Mouse (Mus musculus): Measurements from ENCODE around the gene Sp6. TPM values are rescaled to one million over a fixed set of nuclear protein-coding genes. Genes with fewer than 3 reads are reported as not detected.

Sp6 gene
- total and polyA plus RNA-seq, 3 experiments, result 10.1 to 65.5 (median 18.4) TPM

DNA sequence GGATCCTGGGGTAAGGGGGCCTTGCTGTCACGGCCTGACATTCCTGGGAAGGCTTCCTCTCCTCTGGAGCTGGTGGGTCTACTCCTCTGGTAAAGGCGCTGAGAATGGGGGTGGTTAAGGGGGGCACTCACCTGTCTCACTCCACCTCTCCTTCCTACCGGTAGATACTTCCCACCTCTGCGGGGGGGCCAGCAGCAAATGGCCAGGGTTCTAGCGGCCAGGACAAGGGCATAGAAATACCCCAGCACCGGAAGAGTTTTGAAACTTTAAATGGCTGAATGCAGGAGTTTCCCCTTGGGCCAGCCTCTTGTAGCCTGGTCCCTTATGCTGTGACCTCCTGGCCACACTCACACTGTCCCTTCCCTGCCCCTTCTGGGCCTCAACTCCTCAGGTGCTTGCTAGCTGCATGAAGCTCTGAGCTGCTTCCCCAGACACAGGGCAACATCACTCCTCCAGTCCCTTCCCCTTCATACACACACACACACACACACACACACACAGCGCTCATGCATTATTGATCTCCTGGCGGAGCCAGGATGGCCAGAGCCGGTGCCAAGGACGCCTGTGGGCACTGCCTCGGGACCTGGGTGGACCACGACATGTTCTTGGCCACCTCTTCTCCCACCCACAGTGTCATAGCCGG lies 37.9 kb downstream of the Sp6 start:
- 0 out of 2 replicates have a peak, but pooled peaks have one; percentile 0 for TF ChIP-seq NRF1 (IDR thresholded peaks at IDR 0.05; ENCODE audit: low read depth, low read length)
- no peak for TF ChIP-seq MAX (IDR thresholded peaks at IDR 0.05; ENCODE audit: low read length)
- TF ChIP-seq SIN3A (IDR thresholded peaks at IDR 0.05; ENCODE audit: low read length), result 0 out of 2 replicates have a peak, but pooled peaks have one; percentile 11
- TF ChIP-seq PAX5 (IDR thresholded peaks at IDR 0.05; ENCODE audit: low read length), result no peak
- DNase-seq (ENCODE audit: extremely low read depth), result no peak
- H3K4me1 ChIP-seq (ENCODE audit: control insufficient read depth in 1 of 2, insufficient read depth in 2 of 2), result peaks cover 14 to 29% of the 10 kb centered on the region in 2 experiments
- H3K9ac ChIP-seq (ENCODE audit: insufficient read depth, low read depth), result peak overlapping the region; percentile 81
- H3K27ac ChIP-seq (ENCODE audit: insufficient read depth, low read depth), result peak overlapping the region; percentile 40
- peak overlapping the region; percentile 74 to 95 (median 92) for H3K4me3 ChIP-seq (replicated peaks in 1 of 3; ENCODE audit: low read depth in 2 of 3, low read length in 2 of 3, poor library complexity in 1 of 3)
- H3K36me3 ChIP-seq (replicated peaks in 1 of 2; ENCODE audit: control insufficient read depth in 1 of 2, insufficient read depth in 1 of 2, low read length in 1 of 2), result peaks cover 52 to 63% of the 10 kb centered on the region in 2 experiments
- no peaks in the 10 kb centered on the region for H3K9me3 ChIP-seq (replicated peaks; ENCODE audit: low read length)
- dilution Hi-C loops (cut with MboI; ENCODE audit: extremely low pct_ligation_motif_present, extremely low pct_unique_long_range_greater_than_20kb, low sequenced_read_pairs) (no loop called here), in situ Hi-C loops (cut with MboI; ENCODE audit: low pct_ligation_motif_present, low pct_unique_long_range_greater_than_20kb, low sequenced_read_pairs) (no loop called here)
- H3K4me2 ChIP-seq (ENCODE audit: insufficient read depth, low read depth, poor library complexity, severe bottlenecking), result peak overlapping the region; percentile 92
- H3K27me3 ChIP-seq (replicated peaks), result no peaks in the 10 kb centered on the region
- H3K79me2 ChIP-seq (replicated peaks; ENCODE audit: control insufficient read depth, extremely low read depth, insufficient read depth, poor library complexity, severe bottlenecking), result peaks cover 15% of the 10 kb centered on the region

DNA sequence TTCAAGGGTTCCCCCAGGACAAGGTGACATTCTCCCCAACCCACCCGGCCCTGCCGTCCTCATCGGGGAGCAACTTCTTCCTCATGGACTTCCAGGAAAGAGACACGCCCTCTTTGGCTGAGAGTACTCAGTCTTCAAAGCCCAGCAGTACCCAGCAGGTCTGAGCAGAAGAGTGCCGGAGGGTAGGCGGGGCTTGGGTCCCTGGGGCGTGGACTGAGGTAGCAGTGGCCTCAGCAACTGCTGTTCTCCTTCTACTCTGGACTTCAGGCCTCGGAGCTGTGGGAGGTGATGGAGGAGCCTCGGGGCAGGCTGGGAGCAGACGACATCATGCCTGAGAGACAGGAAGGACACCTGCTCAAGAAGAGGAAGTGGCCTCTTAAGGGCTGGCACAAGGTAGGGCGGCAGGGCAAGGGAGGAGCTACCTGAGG lies 39.0 kb downstream of the Sp6 start:
- Histone ChIP-seq H3K9me3 (replicated peaks; ENCODE audit: low read length) (no peaks in the 10 kb centered on the region), H3K27ac (ENCODE audit: insufficient read depth, low read depth) (no peak overlapping the region), H3K4me1 (ENCODE audit: control insufficient read depth in 1 of 2, insufficient read depth in 2 of 2) (peaks cover 14 to 29% of the 10 kb centered on the region in 2 experiments), H3K79me2 (replicated peaks; ENCODE audit: control insufficient read depth, extremely low read depth, insufficient read depth, poor library complexity, severe bottlenecking) (peaks cover 15% of the 10 kb centered on the region), H3K4me3 (replicated peaks in 1 of 3; ENCODE audit: low read depth in 2 of 3, low read length in 2 of 3, poor library complexity in 1 of 3) (peak overlapping the region; percentile 74 to 95 (median 92)), H3K27me3 (replicated peaks) (no peaks in the 10 kb centered on the region), H3K36me3 (replicated peaks in 1 of 2; ENCODE audit: control insufficient read depth in 1 of 2, insufficient read depth in 1 of 2, low read length in 1 of 2) (peaks cover 55 to 64% of the 10 kb centered on the region in 2 experiments), H3K4me2 (ENCODE audit: insufficient read depth, low read depth, poor library complexity, severe bottlenecking) (peak overlapping the region; percentile 92), H3K9ac (ENCODE audit: insufficient read depth, low read depth) (peak overlapping the region; percentile 81; the same call in 1 of the 2 replicates)
- peak; percentile 79 for DNase-seq (ENCODE audit: extremely low read depth)
- dilution Hi-C loops (cut with MboI; ENCODE audit: extremely low pct_ligation_motif_present, extremely low pct_unique_long_range_greater_than_20kb, low sequenced_read_pairs), result no loop called here
- in situ Hi-C loops (cut with MboI; ENCODE audit: low pct_ligation_motif_present, low pct_unique_long_range_greater_than_20kb, low sequenced_read_pairs), result no loop called here
- TF ChIP-seq TCF12 (IDR thresholded peaks at IDR 0.05; ENCODE audit: low read depth, low read length) (peak; percentile 51; the same call in 1 of the 2 replicates), E2F4 (IDR thresholded peaks at IDR 0.05; ENCODE audit: insufficient replicate concordance, low read depth, low read length) (no peak), MYC (IDR thresholded peaks at IDR 0.05; ENCODE audit: low read depth, low read length) (no peak; the same call in 1 of the 2 replicates), NRF1 (IDR thresholded peaks at IDR 0.05; ENCODE audit: low read depth, low read length) (no peak), ZC3H11A (IDR thresholded peaks at IDR 0.05; ENCODE audit: low read depth, low read length) (no peak), ZNF384 (IDR thresholded peaks at IDR 0.05; ENCODE audit: low read depth, low read length) (no peak), JUN (IDR thresholded peaks at IDR 0.05; ENCODE audit: insufficient read depth, low read depth, low read length) (no peak), MAFK (IDR thresholded peaks at IDR 0.05; ENCODE audit: insufficient replicate concordance, low read length) (no peak), BHLHE40 (IDR thresholded peaks at IDR 0.05; ENCODE audit: low read depth, low read length) (no peak), CTCF (conservative IDR thresholded peaks at IDR 0.05 in 1 of 2, IDR thresholded peaks at IDR 0.05 in 1 of 2; ENCODE audit: low read depth in 2 of 2, low read length in 2 of 2) (no peak), MEF2A (IDR thresholded peaks at IDR 0.05; ENCODE audit: borderline replicate concordance, low read depth, low read length) (no peak), CHD1 (IDR thresholded peaks at IDR 0.05; ENCODE audit: low read depth, low read length) (no peak), RAD21 (IDR thresholded peaks at IDR 0.05; ENCODE audit: low read depth, low read length) (no peak), MAZ (IDR thresholded peaks at IDR 0.05; ENCODE audit: low read depth, low read length) (no peak), IRF4 (IDR thresholded peaks at IDR 0.05; ENCODE audit: low read depth, low read length) (no peak), SMC3 (IDR thresholded peaks at IDR 0.05; ENCODE audit: low read depth, low read length) (no peak), POLR2AphosphoS2 (IDR thresholded peaks at IDR 0.05; ENCODE audit: low read depth, low read length) (no peak), ZKSCAN1 (IDR thresholded peaks at IDR 0.05; ENCODE audit: borderline replicate concordance, low read depth, low read length) (no peak), ELF1 (IDR thresholded peaks at IDR 0.05; ENCODE audit: low read depth, low read length) (peak; percentile 59), PAX5 (IDR thresholded peaks at IDR 0.05; ENCODE audit: low read length) (no peak), JUND (conservative IDR thresholded peaks at IDR 0.05; ENCODE audit: low read depth, low read length) (no peak), RCOR1 (conservative IDR thresholded peaks at IDR 0.05; ENCODE audit: low read depth, low read length) (no peak), NELFE (IDR thresholded peaks at IDR 0.05; ENCODE audit: low read depth, low read length) (peak; percentile 35; the same call in 1 of the 2 replicates), USF2 (conservative IDR thresholded peaks at IDR 0.05; ENCODE audit: low read depth, low read length) (no peak), POLR2A (IDR thresholded peaks at IDR 0.05; ENCODE audit: low read depth, low read length) (peak; percentile 56; the same call in 1 of the 2 replicates), HCFC1 (IDR thresholded peaks at IDR 0.05; ENCODE audit: low read depth, low read length) (0 out of 2 replicates have a peak, but pooled peaks have one; percentile 36), KAT2A (IDR thresholded peaks at IDR 0.05; ENCODE audit: insufficient replicate concordance, low read length) (no peak), GABPA (IDR thresholded peaks at IDR 0.05; ENCODE audit: insufficient replicate concordance, low read depth, low read length) (no peak), UBTF (IDR thresholded peaks at IDR 0.05; ENCODE audit: low read depth, low read length) (no peak), TBP (conservative IDR thresholded peaks at IDR 0.05; ENCODE audit: low read depth, low read length) (no peak)
